Mouse (Mus musculus) kidney, adult 11 months (tissue): ENCODE measurements around the gene Banp.

ENCODE experiments used
- DNase-seq: peaks from one replicate; pipeline ENCODE4 v3.0.0; 2022

Banp gene

GRCm38 (mm10) chr8:121927316-121927715 lies 22.2 kb upstream of the Banp start:
- no peak for DNase-seq

GRCm38 (mm10) chr8:121930047-121930446 lies 19.5 kb upstream of the Banp start:
- DNase-seq: no peak

- no peak for DNase-seq
These were observed 18.0 kb upstream of the Banp start for GRCm38 (mm10) chr8:121931571-121931970.

- no peak for DNase-seq
These were observed 17.4 kb upstream of the Banp start for GRCm38 (mm10) chr8:121932026-121932667.

DNA sequence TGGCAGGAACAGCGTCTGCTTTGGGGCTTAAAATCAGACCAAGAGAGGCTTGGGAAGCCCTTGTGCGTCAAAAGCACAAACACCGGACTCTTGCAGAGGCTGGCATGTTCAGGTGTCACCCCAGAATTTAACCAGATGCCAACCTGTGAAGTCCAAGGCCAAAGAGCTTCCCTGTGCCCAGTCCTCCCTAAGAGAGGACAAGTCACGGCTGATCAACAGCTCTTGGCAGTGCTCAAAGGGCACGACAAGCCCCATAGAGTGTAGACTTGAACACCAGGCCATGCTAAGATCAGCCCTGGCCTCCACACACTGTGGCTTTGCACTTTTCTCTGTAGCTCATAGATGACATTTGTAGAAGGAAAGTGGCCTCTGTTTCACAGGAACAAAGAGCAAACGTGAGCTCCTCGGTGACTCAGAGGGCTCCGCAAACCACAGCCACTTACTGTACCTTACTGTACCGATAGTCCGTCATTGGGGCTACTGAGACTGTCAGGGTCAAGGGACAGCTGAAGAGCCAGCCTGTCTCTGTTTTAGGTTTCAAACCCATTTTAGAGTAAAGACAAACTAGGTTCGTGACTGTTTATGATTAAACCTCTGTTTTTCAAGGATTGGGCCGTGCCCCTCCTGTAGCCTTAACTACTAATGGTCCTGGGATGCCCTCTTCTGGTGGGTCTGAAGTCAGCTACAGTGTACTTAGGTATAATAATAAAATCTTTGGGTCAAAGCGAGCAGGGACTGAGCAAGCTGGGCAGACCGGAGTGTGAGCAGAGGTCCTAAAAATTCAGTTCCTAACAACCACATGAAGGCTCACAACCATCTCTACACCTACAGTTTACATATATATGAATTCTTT lies 16.7 kb upstream of the Banp start:
- DNase-seq: no peak

DNA sequence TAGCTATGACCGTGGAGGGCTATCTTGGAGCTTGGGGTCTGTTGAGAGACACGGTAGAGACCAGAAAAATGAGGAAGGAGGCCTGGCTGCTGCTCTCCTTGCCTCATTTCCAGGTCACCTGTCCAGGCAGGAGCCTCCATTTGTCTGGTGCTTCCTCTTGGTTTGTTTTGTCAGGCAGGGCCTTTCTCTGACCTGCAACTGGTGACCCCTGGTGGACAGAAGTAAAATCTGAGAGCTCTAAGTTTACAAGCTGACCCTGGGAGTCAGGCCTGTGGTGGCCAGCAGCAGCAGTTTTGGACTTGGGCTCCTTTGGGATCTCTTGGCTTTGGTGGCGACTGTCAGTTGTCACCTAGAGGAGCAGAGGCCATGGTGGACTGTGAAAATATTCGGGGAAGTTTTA lies 15.0 kb upstream of the Banp start:
- no peak for DNase-seq

DNA sequence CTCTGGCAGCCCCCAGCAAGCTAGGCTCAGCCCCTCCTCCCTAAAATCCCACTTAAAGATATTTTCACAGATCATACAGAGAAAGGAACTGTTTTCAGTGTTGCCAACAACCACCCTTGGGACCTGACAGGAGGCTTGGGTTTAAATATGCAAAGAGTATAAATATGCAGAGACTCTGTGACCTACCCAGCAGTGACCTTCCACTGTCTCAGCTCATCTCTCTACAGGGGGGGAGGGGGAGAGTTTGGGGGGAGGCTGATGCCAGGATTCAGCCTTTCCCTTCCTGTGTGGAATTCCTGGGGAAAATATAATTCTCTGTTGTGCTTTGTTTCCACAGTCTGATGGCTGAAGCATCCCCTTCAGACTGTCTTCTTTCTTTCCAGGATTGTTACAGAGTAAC lies 14.6 kb upstream of the Banp start:
- DNase-seq: no peak

DNA sequence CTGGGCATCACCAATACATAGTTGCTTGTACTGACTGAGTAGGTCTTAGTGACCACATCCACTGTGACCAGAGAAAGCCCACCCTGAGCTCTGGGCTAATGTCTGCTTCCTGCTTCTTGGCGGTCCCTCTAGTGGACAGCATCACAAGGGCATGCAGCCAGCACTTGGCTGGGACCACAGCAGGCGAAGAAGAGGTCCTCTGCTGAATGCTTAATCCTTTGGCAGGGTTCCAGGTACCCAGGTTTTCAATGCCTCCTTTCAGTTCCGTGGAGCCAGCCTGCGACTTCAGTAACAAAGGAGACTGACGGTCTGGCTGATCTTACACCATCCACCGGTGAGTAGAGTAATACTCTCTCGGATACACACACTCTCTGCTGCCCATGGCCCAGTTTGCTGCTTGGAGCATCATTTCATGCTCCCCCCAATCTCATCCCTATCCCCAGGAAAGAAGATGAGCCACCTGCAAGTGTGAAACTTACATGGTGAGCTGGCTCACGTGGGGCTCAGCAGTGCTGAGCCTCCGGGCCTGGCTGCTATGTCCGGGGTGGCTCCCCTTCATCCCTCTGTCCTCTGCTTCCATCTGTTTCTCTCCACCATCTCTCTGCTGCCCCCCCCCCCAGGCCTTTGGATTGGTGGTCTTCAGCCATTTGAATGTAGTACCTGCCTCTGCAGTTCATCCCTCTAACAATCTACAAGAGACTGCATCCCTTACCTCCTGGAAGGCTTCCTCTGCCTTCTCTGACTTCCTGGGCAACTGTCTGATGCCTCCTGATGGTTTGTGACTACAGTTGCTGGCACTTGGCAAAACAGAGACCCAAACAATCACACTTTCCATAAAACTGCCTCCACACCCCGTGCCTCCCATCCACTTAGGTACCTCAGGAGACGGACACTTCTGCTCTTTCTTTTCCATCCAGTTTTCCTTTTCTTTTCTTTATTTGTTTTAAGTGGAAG lies 13.9 kb upstream of the Banp start:
- DNase-seq: no peak

- no peak for DNase-seq
These were observed 13.2 kb upstream of the Banp start for GRCm38 (mm10) chr8:121936391-121936790.

- no peak for DNase-seq
These were observed 10.8 kb upstream of the Banp start for GRCm38 (mm10) chr8:121938732-121939131.

DNA sequence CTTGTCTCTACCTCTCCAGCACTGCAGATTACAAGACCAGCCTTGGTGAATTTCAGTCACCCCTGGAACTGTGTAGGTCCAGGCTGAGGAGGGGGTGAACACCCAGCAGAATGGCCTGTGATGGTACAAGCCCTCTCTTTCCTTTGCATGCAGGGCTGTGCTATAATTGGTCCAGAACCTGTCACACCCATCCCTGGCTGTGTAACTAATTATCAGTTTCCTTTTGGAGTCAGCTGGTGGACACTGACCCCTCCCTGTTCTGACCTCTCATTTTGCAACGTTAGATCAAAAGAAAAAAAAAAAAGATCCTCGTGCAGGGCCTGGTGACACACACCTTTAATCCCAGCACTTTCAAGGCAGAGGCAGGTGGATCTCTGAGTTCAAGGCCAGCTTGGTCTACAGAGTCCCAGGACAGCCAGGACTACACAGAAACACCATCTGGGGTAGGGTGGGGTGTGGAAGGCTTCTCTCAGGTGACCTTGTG lies 6.5 kb upstream of the Banp start:
- DNase-seq: no peak

DNA sequence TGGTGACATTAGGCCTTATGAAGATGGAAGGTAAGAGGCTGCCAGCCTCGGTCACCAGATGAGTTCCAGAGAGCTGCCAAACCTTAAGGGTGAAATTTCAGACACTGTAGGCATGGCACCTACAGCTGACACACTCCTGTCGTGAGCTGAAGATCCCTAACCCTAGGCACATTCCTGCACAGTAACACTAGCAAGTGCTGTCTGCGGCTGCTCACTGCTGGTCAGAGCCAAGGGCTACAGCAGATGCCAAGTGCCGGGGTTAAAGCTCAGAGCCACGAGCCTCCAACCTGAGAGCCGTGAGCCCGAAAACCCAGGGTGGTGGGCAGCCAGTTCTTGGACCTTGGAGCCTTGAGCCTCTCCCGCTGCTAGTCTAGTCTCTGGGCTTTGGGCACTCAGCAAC lies 5.8 kb upstream of the Banp start:
- DNase-seq: peak; percentile 53

GRCm38 (mm10) chr8:121944831-121945230 lies 4.7 kb upstream of the Banp start, which contains the start of gene Car5a:
Gene Car5a (minus strand): TSS chr8:121944904.
- DNase-seq: no peak

GRCm38 (mm10) chr8:121946351-121946750 lies 3.2 kb upstream of the Banp start:
- DNase-seq: no peak

DNA sequence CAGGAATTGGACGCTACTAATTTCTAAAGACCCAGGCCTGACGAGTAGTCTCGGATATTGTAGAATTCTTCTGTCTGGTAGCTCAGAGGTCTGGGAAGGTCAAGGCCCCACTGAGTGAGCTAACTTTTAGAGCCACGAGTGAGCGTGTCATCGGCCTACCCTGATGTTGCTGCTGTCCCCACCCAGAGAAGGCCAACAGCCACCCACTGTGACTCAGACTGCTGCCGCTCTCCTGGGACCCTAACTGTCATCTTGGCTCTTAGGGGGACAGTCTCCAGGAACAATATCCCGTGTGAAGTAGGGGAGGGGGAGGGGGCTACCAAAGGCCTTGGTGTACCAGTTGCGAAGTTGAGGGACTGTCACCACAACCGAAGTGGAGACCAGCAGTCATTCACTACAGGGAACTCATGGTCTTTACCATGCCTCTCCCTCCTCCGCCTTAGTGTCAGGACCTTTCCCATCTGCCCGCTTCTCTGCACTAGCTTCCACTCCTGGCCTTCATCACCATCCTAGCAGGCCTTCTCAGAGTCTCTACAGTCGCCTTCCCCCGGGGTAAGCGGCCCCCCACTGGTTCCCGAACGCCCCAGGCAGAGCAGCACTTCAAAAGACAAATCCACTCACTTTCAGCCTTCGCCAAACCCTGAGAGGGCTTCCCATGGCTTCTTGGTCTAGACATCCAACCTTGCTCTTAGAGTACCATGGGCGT lies 2.4 kb upstream of the Banp start:
- DNase-seq: no peak

DNA sequence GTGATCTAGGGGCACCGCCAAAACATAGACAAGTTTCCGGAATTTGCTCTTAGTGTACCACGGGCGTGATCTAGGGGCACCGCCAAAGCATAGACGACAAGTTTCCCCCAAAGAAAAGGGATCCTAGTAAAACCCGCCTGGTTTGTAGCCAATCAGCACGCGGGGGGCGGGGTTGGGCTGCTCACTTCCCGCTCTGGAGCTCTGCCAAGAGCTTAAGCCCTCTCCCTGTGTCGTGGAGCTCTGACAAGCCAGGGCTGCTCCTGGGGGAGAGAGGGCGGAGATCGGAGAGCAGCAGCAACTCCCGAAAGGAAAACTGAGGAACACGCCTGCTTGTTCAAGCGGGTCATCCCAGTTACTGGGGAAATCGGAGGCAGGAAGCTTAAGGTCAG lies 1.8 kb upstream of the Banp start:
- peak; percentile 91 for DNase-seq

DNA sequence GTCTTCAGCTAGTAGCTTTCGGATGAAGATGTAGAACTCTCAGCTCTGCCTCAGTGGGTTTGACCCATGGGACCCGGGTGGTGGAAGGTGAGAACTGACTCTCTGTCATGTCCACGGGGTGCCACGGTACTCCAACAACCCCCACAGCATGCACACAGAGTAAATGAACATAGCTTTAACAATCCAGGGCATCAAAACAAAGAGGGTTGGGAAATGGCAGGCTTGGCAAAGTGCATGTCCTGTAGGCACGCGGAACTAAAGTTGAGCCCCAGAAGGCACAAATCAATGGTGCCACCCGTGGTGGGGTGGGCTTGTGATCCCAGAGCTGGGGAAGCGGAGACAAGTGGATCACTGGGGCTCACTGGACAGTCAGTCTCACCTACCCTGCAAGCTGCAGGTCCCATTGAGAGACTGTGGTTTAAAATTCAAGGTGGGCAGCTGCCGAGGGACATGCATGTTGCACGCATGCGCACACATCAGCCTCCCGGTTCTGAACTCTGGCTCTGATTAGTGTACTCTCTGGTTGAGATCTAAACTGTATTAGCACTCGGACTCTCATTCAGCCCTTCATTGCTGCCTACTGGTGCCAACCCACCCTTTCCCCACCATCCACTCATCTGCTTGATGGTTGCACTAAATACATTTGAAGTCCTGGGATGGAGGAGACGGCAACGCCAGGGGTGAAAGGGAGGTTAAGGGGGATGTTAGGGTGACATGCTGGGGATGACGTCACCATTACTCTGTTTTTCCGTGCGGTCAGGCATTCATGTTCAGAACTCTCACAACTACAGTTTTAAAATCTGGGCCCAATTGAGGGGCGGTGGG lies 1.0 kb upstream of the Banp start:
- no peak for DNase-seq

DNA sequence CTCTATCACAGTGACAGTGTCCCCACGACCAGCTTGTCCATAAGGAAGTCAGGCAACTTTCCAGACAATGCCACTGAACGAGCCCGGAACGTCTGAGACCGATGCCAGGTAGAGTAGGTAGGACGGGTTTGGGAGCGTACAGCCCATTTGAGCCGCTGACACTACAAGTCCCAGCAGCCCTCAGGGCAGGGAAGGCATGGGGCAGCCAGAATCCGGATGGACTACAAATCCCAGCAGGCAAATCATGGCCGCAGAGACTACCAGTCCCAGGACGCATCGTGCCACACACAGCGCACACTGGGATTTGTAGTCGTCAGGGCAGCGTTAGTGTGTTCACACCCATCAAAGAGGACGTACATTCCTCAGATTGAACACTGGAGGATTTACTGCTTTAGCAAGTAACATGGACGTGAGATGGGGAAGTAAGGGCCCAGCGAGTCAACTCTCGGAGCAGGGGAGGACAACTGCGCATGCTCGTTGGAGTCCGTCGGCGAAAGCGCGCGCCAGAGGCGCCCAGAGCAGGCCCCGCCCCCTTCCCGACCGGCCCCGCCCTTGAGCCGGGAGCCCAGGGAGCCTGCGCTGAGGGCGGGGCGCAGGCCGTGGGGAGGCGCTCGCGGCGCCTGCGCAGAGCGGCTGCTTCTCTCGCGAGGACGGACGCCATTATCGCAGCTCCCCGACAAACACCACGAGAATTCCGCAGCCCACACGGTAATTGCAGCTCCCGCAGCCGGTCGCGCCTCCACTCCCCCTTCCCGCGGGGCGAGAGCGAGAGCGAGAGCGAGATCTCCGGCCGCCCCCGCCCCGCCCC lies 595 bp downstream of the Banp start:
- peak; percentile 99 for DNase-seq

GRCm38 (mm10) chr8:121950749-121951655 lies 1.5 kb downstream of the Banp start:
- peak; percentile 79 for DNase-seq

- peak; percentile 32 for DNase-seq
These were observed 2.1 kb downstream of the Banp start for GRCm38 (mm10) chr8:121951656-121952009.
